Mouse (Mus musculus) heart, postnatal 0 days (tissue): Measurements from ENCODE around the gene Tars2.

ENCODE experiments used
- CTCF ChIP-seq: IDR thresholded peaks from 2 replicates; pipeline ENCODE4 v1.5.1; 2016; ENCODE audit warnings: antibody characterized with exemption, control low read depth, low read depth
- EP300 ChIP-seq: IDR thresholded peaks from 2 replicates; pipeline ENCODE4 v1.6.1; 2016; ENCODE audit warnings: antibody characterized with exemption, low read depth

DNA sequence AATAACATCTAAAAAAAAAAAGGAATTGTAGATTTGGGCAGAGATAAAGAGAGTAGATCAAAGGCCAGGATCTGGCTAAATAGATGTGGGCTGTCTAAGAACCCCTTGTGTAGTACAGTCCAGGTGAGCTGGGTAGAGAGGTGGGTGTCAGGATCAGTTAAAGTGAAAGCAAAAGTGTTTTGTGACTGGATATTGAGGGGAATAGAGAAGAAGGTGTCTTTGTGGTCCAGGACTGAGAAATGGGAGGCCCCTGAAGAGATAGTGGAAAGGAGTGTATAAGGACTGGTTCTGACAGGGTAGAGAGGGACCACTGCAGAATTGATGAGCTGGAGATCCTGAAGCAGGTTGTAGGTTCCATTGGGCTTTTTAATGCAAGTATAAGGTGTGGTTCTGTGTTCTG lies 50.0 kb downstream of the Tars2 start:
- TF ChIP-seq CTCF (no peak), EP300 (no peak)
